Mouse (Mus musculus): ENCODE measurements at regions not wholly inside any gene's neighbourhood (a gene's known extent, or its start where the extent isn't known, plus 50 kb on each side); places are given as distances from the start of the nearest gene placed in this dataset.
A peak's percentile ranks its signal among the peaks of the same experiment; 100 is the strongest.

GRCm38 (mm10) chr3:128087163-128087562 lies 191.0 kb upstream of the Fam241a start:
- no peaks in the 10 kb centered on the region for H3K27me3 ChIP-seq
- no peak overlapping the region for H3K4me3 ChIP-seq
- no peaks in the 10 kb centered on the region for H3K36me3 ChIP-seq
- 73% methylated on average over 10 of the region's 10 CpGs for WGBS
- no peaks in the 10 kb centered on the region for H3K4me1 ChIP-seq
- no peak overlapping the region for H3K4me2 ChIP-seq
- no peak overlapping the region for H3K27ac ChIP-seq
- H3K9ac ChIP-seq, result no peak overlapping the region
- ATAC-seq (ENCODE audit: insufficient number of reproducible peaks, low FRiP score, low TSS enrichment, low read depth), result no peak
- H3K9me3 ChIP-seq, result no peaks in the 10 kb centered on the region

GRCm38 (mm10) chr3:128082463-128082862 lies 186.3 kb upstream of the Fam241a start:
- 81% methylated on average over 6 of the region's 6 CpGs for WGBS
- H3K4me2 ChIP-seq, result no peak overlapping the region

GRCm38 (mm10) chr3:128081430-128081829 lies 185.3 kb upstream of the Fam241a start:
- Histone ChIP-seq H3K27me3 (no peaks in the 10 kb centered on the region), H3K9me3 (no peaks in the 10 kb centered on the region), H3K4me1 (no peaks in the 10 kb centered on the region), H3K4me3 (no peak overlapping the region), H3K9ac (no peak overlapping the region), H3K36me3 (no peaks in the 10 kb centered on the region), H3K27ac (no peak overlapping the region), H3K4me2 (no peak overlapping the region)
- no peak for ATAC-seq (ENCODE audit: insufficient number of reproducible peaks, low FRiP score, low TSS enrichment, low read depth)
- WGBS, result 56% methylated on average over 1 of the region's 1 CpGs

More at GRCm38 (mm10) chr3:128082463-128082862, 186.3 kb upstream of the Fam241a start:
- H3K27me3 ChIP-seq, result no peaks in the 10 kb centered on the region
- H3K4me1 ChIP-seq, result no peaks in the 10 kb centered on the region
- H3K4me3 ChIP-seq, result no peak overlapping the region
- H3K9ac ChIP-seq, result no peak overlapping the region
- H3K36me3 ChIP-seq, result no peaks in the 10 kb centered on the region
- ATAC-seq (ENCODE audit: insufficient number of reproducible peaks, low FRiP score, low TSS enrichment, low read depth), result no peak
- no peaks in the 10 kb centered on the region for H3K9me3 ChIP-seq
- no peak overlapping the region for H3K27ac ChIP-seq

- no peak for ATAC-seq (ENCODE audit: insufficient number of reproducible peaks, low FRiP score, low TSS enrichment, low read depth)
- Histone ChIP-seq H3K27me3 (no peaks in the 10 kb centered on the region), H3K27ac (no peak overlapping the region), H3K4me3 (no peak overlapping the region), H3K36me3 (no peaks in the 10 kb centered on the region), H3K9me3 (no peaks in the 10 kb centered on the region), H3K9ac (no peak overlapping the region), H3K4me1 (no peaks in the 10 kb centered on the region), H3K4me2 (no peak overlapping the region)
- 69% methylated on average over 4 of the region's 4 CpGs for WGBS
Observed at GRCm38 (mm10) chr3:128067861-128068260, 171.7 kb upstream of the Fam241a start.

GRCm38 (mm10) chr3:128054031-128054430 lies 157.9 kb upstream of the Fam241a start:
- no peak for ATAC-seq (ENCODE audit: insufficient number of reproducible peaks, low FRiP score, low TSS enrichment, low read depth)
- no peaks in the 10 kb centered on the region for H3K36me3 ChIP-seq
- H3K9me3 ChIP-seq, result no peaks in the 10 kb centered on the region
- H3K4me3 ChIP-seq, result no peak overlapping the region
- WGBS, result 69% methylated on average over 9 of the region's 9 CpGs
- H3K27me3 ChIP-seq, result no peaks in the 10 kb centered on the region
- H3K27ac ChIP-seq, result no peak overlapping the region
- no peak overlapping the region for H3K9ac ChIP-seq
- H3K4me2 ChIP-seq, result no peak overlapping the region
- H3K4me1 ChIP-seq, result no peaks in the 10 kb centered on the region

- Histone ChIP-seq H3K4me3 (no peak overlapping the region), H3K27ac (no peak overlapping the region), H3K9me3 (no peaks in the 10 kb centered on the region), H3K4me2 (no peak overlapping the region), H3K9ac (no peak overlapping the region), H3K4me1 (no peaks in the 10 kb centered on the region), H3K36me3 (no peaks in the 10 kb centered on the region), H3K27me3 (no peaks in the 10 kb centered on the region)
- 80% methylated on average over 3 of the region's 3 CpGs for WGBS
- no peak for ATAC-seq (ENCODE audit: insufficient number of reproducible peaks, low FRiP score, low TSS enrichment, low read depth)
Observed at GRCm38 (mm10) chr3:128043709-128044108, 147.6 kb upstream of the Fam241a start.

GRCm38 (mm10) chr3:128040407-128041115 lies 144.4 kb upstream of the Fam241a start:
- Histone ChIP-seq H3K9ac (no peak overlapping the region), H3K4me2 (no peak overlapping the region), H3K27me3 (no peaks in the 10 kb centered on the region), H3K9me3 (no peaks in the 10 kb centered on the region), H3K27ac (no peak overlapping the region), H3K36me3 (no peaks in the 10 kb centered on the region), H3K4me3 (no peak overlapping the region), H3K4me1 (no peaks in the 10 kb centered on the region)
- ATAC-seq (ENCODE audit: insufficient number of reproducible peaks, low FRiP score, low TSS enrichment, low read depth), result no peak
- 47% methylated on average over 12 of the region's 12 CpGs for WGBS

GRCm38 (mm10) chr3:128039185-128039584 lies 143.1 kb upstream of the Fam241a start:
- H3K27ac ChIP-seq, result no peak overlapping the region
- no peak for ATAC-seq (ENCODE audit: insufficient number of reproducible peaks, low FRiP score, low TSS enrichment, low read depth)
- WGBS, result 31% methylated on average over 5 of the region's 5 CpGs
- H3K4me3 ChIP-seq, result no peak overlapping the region
- H3K27me3 ChIP-seq, result no peaks in the 10 kb centered on the region
- H3K36me3 ChIP-seq, result no peaks in the 10 kb centered on the region
- no peak overlapping the region for H3K4me2 ChIP-seq
- no peaks in the 10 kb centered on the region for H3K4me1 ChIP-seq
- H3K9me3 ChIP-seq, result no peaks in the 10 kb centered on the region
- no peak overlapping the region for H3K9ac ChIP-seq

GRCm38 (mm10) chr3:128036538-128036937 lies 140.4 kb upstream of the Fam241a start:
- WGBS, result 59% methylated on average over 10 of the region's 10 CpGs
- H3K9me3 ChIP-seq, result no peaks in the 10 kb centered on the region
- ATAC-seq (ENCODE audit: insufficient number of reproducible peaks, low FRiP score, low TSS enrichment, low read depth), result no peak

GRCm38 (mm10) chr3:128030352-128030751 lies 134.2 kb upstream of the Fam241a start:
- Histone ChIP-seq H3K27me3 (no peaks in the 10 kb centered on the region), H3K4me2 (no peak overlapping the region), H3K9me3 (no peaks in the 10 kb centered on the region), H3K4me3 (no peak overlapping the region), H3K36me3 (no peaks in the 10 kb centered on the region), H3K9ac (no peak overlapping the region), H3K27ac (no peak overlapping the region), H3K4me1 (0 out of 2 replicates have a peak, but pooled peaks cover 3% of the 10 kb centered on the region)
- WGBS, result 84% methylated on average over 3 of the region's 3 CpGs
- no peak for ATAC-seq (ENCODE audit: insufficient number of reproducible peaks, low FRiP score, low TSS enrichment, low read depth)

More at GRCm38 (mm10) chr3:128036538-128036937, 140.4 kb upstream of the Fam241a start:
- Histone ChIP-seq H3K4me2 (no peak overlapping the region), H3K27me3 (no peaks in the 10 kb centered on the region), H3K4me3 (no peak overlapping the region), H3K36me3 (no peaks in the 10 kb centered on the region), H3K27ac (no peak overlapping the region), H3K4me1 (no peaks in the 10 kb centered on the region), H3K9ac (no peak overlapping the region)

- Histone ChIP-seq H3K4me1 (0 out of 2 replicates have a peak, but pooled peaks cover 3% of the 10 kb centered on the region), H3K9ac (no peak overlapping the region), H3K27ac (no peak overlapping the region), H3K4me3 (no peak overlapping the region), H3K27me3 (no peaks in the 10 kb centered on the region), H3K36me3 (no peaks in the 10 kb centered on the region), H3K9me3 (no peaks in the 10 kb centered on the region), H3K4me2 (no peak overlapping the region)
- 54% methylated on average over 5 of the region's 5 CpGs for WGBS
- ATAC-seq (ENCODE audit: insufficient number of reproducible peaks, low FRiP score, low TSS enrichment, low read depth), result no peak
Observed at GRCm38 (mm10) chr3:128029565-128029915, 133.4 kb upstream of the Fam241a start.

GRCm38 (mm10) chr3:128028856-128029564 lies 132.9 kb upstream of the Fam241a start:
- ATAC-seq (ENCODE audit: insufficient number of reproducible peaks, low FRiP score, low TSS enrichment, low read depth), result 0 out of 2 replicates have a peak, but pooled peaks have one; percentile 44
- H3K27ac ChIP-seq, result no peak overlapping the region
- 21% methylated on average over 11 of the region's 11 CpGs for WGBS

More at GRCm38 (mm10) chr3:128028856-128029564, 132.9 kb upstream of the Fam241a start:
- H3K36me3 ChIP-seq, result no peaks in the 10 kb centered on the region
- H3K27me3 ChIP-seq, result no peaks in the 10 kb centered on the region
- no peak overlapping the region for H3K4me3 ChIP-seq
- no peak overlapping the region for H3K9ac ChIP-seq
- H3K9me3 ChIP-seq, result no peaks in the 10 kb centered on the region
- no peak overlapping the region for H3K4me2 ChIP-seq
- 0 out of 2 replicates have a peak, but pooled peaks cover 3% of the 10 kb centered on the region for H3K4me1 ChIP-seq

All from limb, embryonic 15.5 days (tissue).